Mouse (Mus musculus): ENCODE measurements around the gene Git2.
A peak's percentile ranks its signal among the peaks of the same experiment; 100 is the strongest.

Gene Git2

GRCm38 (mm10) chr5:114680676-114681285 lies 94.5 kb downstream of the Git2 start:
- DNase-seq, result peak; percentile 63

GRCm38 (mm10) chr5:114679841-114680591 lies 95.3 kb downstream of the Git2 start:
- peak; percentile 42 for DNase-seq
